Mouse (Mus musculus) lung, embryonic 14.5 days (tissue): ENCODE data around the gene Acsl3. TPM values are rescaled to one million over a fixed set of nuclear protein-coding genes. Genes with fewer than 3 reads are reported as not detected.
A peak's percentile ranks its signal among the peaks of the same experiment; 100 is the strongest.

Experiments used
- ATAC-seq: fragments of 200-750 bp; cut with Nextera tagmentation; 2 replicates; pipeline ENCODE4 v1.8.0; 2017; ENCODE audit warnings: mild to moderate bottlenecking, moderate TSS enrichment, moderate library complexity; ENCODE audit not compliant: insufficient read depth
- DNase-seq: peaks from one replicate; pipeline ENCODE4 v3.0.0-alpha.2; 2015
- H3K27ac ChIP-seq: fragments of 300-500 bp; sonication (generic); 2 replicates; pipeline ENCODE4 v1.5.1; 2014; ENCODE audit warnings: low read depth, mild to moderate bottlenecking, moderate library complexity
- H3K27me3 ChIP-seq: fragments of 300-500 bp; sonication (generic); 2 replicates; pipeline ENCODE4 v1.6.1; 2014; ENCODE audit warnings: low read length, control low read depth; ENCODE audit not compliant: insufficient read depth
- H3K36me3 ChIP-seq: fragments of 300-500 bp; sonication (generic); 2 replicates; pipeline ENCODE4 v1.6.1; 2014; ENCODE audit warnings: control low read depth; ENCODE audit not compliant: insufficient read depth
- H3K4me1 ChIP-seq: fragments of 300-500 bp; sonication (generic); 2 replicates; pipeline ENCODE4 v1.6.1; 2014; ENCODE audit warnings: antibody characterized with exemption, control low read depth; ENCODE audit not compliant: insufficient read depth
- H3K4me2 ChIP-seq: fragments of 300-500 bp; sonication (generic); 2 replicates; pipeline ENCODE4 v1.6.1; 2014; ENCODE audit warnings: mild to moderate bottlenecking
- H3K4me3 ChIP-seq: fragments of 300-500 bp; sonication (generic); 2 replicates; pipeline ENCODE4 v1.5.1; 2014; ENCODE audit warnings: low read depth, low read length
- H3K9ac ChIP-seq: fragments of 300-500 bp; sonication (generic); 2 replicates; pipeline ENCODE4 v1.6.1; 2014
- H3K9me3 ChIP-seq: fragments of 300-500 bp; sonication (generic); 2 replicates; pipeline ENCODE4 v1.6.1; 2016; ENCODE audit warnings: low read depth, low read length, control low read depth
- CTCF ChIP-seq: IDR thresholded peaks from 2 replicates; pipeline ENCODE4 v1.5.1; 2016; ENCODE audit warnings: antibody characterized with exemption, low read depth
- WGBS: fragments of 180-500 bp; shearing (Covaris S2); extraction: QIAGEN DNeasy Blood & Tissue Kit; methylation state at CpG from one replicate; pipeline ENCODE4 v1.1.7; 2014; 5-methylcytosine and 5-hydroxymethylcytosine counted together
- polyA plus RNA-seq: library from polyadenylated mRNA; unstranded; fragments of >200 nt; fragmentation: Nextera tagmentation; extraction: Ambion mirVana; gene quantifications from 2 replicates; pipeline ENCODE4 v1.2.1, GENCODE M21; 2014

The Acsl3 gene
- 54.8 and 61.2 TPM in 2 replicates for polyA plus RNA-seq

DNA sequence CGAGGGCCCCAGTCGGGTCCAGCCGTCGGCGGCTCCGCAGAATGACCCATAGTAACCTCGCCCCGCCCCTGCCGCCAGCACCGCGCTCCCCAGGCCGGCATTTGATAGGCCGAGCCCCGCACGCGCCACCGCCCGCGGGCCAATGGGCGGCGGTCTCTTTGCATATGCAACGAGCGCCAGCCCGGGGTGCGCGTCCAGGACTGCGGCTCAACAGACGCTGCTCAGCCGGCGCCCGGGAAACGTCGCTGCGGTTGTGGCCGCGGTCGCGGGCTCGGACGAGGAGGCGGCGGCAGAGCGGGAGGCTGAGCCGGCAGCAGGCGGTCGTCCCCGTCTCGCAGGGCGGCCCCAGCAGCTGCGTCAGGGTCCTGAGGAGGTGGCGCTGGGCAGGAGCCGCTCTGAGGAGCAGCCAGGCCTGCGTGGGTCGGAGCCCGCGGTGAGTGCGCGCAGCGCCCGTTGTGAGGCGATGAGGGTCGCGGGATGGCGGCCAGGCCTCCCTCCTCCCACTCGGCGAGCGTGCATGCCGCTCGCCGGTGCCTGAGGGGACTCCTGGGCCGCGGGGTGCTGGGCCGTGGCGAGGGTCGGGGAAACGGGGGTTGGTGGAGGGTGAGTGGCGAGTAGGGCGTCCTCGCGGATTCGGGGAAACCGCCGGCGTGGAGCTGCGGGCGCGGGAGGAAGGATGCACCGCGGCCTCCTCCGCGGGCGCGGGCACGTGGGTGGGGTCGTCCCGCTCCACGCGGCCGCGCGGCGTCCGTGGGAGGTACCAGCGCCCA lies at the start of gene Acsl3, which contains the start of gene Utp14b:
TSS of gene Acsl3 (plus strand) at position 155 of the 770 bp plus-strand sequence.
TSS of gene Utp14b (plus strand) at position 368 of the 770 bp plus-strand sequence.
- peak; percentile 98 for DNase-seq
- no peak for TF ChIP-seq CTCF
- under 1% methylated on average over 94 of the region's 104 CpGs for WGBS
- Histone ChIP-seq H3K9me3 (no peaks in the 10 kb centered on the region), H3K9ac (peak within 1 kb of the TSS; percentile 96), H3K4me1 (peaks cover 29% of the 10 kb centered on the region), H3K36me3 (no peaks in the 10 kb centered on the region), H3K4me3 (peak within 1 kb of the TSS; percentile 97), H3K4me2 (peak within 1 kb of the TSS; percentile 68), H3K27ac (peak within 1 kb of the TSS; percentile 96), H3K27me3 (no peaks in the 10 kb centered on the region)
- peak; percentile 100 for ATAC-seq

DNA sequence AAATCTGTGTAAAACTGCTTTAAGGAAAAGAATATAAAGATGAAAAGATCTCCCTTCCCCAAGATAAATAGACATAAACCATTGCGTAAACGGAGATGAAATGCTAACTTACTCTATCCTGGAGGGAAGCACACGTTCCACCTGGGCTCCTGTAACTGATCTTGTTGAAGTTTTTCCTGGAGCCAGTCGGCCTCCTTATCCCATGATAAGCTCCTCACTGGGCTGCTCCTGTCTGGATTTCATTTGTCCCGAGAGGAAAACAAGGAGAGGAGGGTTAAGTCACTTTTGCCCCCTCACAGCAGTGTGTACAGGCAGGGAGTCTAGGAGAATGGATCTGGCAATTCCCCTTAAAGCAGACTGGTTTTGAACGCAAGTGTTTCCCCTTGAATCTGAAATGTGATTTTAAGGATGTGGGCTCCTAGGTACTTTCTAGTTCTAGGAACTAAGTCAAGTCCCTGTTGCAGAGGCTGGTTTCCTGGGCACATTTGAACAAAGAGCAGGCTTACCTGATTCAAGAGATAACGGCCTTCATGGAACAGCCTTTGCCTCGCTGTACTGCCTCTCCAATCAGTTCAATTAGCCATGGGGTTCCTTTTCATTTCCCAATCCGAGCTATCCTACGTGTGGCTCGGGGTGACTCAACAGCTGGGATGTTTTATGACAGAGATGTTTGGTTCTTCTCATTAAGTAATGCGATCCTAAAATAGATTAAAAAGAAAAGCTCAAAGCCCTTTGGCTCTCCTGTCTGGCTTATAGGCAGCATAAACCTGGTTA lies 48.3 kb upstream of the Acsl3 start:
- no peaks in the 10 kb centered on the region for H3K9me3 ChIP-seq
- H3K9ac ChIP-seq, result no peak overlapping the region
- ATAC-seq, result no peak
- no peak overlapping the region for H3K4me2 ChIP-seq
- no peak for DNase-seq
- H3K27me3 ChIP-seq, result no peaks in the 10 kb centered on the region
- H3K4me3 ChIP-seq, result no peak overlapping the region
- TF ChIP-seq CTCF, result no peak
- H3K36me3 ChIP-seq, result no peaks in the 10 kb centered on the region
- WGBS, result 21% methylated on average over 12 of the region's 12 CpGs
- H3K27ac ChIP-seq, result peak overlapping the region; percentile 50; the same call in 1 of the 2 replicates
- no peaks in the 10 kb centered on the region for H3K4me1 ChIP-seq

DNA sequence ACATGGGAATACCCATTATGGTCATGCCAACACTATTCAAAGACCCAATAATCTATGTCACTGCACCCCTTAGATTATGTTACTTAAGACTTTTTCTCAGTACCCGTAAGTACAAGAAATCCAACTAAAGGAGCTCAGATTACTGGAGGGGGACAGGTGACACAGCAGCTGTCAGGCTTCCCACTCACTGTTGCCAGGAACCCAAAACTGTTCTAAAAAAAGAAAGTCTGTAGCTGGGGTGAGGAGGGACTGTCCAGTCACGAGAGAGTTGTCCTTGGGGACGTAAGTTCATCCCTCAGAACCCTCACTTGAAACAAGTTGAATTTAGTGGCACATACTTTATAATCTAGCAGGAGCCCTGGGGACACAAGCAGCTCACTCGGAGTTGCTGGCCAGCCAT lies 46.6 kb upstream of the Acsl3 start:
- no peak for ATAC-seq

DNA sequence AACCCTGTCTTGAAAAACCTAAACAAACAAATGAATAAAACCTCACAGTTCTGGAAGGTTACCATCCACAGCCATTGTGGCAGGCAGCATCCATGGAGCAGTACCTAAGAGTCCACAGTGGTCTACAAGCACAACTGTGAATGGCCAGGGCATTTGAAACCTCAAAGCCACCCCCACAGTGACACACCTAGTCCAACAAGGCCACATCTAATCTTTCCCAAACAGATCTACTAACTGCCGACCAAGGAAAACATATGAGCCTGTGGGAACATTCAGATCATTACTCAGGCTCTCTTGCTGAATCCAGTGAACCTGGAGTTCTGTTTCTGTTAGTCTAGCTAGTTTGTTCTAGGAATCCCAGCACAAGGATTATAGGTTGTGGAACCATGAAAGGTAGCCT lies 44.7 kb upstream of the Acsl3 start:
- Histone ChIP-seq H3K9me3 (no peaks in the 10 kb centered on the region), H3K27ac (no peak overlapping the region), H3K27me3 (no peaks in the 10 kb centered on the region), H3K36me3 (no peaks in the 10 kb centered on the region), H3K4me1 (no peaks in the 10 kb centered on the region), H3K9ac (no peak overlapping the region), H3K4me3 (no peak overlapping the region), H3K4me2 (no peak overlapping the region)
- no peak for DNase-seq
- TF ChIP-seq CTCF, result no peak
- 60% methylated on average over 1 of the region's 1 CpGs for WGBS
- no peak for ATAC-seq

More for the DNA sequence above, 46.6 kb upstream of the Acsl3 start:
- WGBS, result 36% methylated on average over 4 of the region's 4 CpGs
- Histone ChIP-seq H3K9ac (no peak overlapping the region), H3K27ac (no peak overlapping the region), H3K36me3 (no peaks in the 10 kb centered on the region), H3K4me1 (no peaks in the 10 kb centered on the region), H3K27me3 (no peaks in the 10 kb centered on the region), H3K9me3 (no peaks in the 10 kb centered on the region), H3K4me3 (no peak overlapping the region), H3K4me2 (no peak overlapping the region)
- DNase-seq, result no peak
- no peak for TF ChIP-seq CTCF

DNA sequence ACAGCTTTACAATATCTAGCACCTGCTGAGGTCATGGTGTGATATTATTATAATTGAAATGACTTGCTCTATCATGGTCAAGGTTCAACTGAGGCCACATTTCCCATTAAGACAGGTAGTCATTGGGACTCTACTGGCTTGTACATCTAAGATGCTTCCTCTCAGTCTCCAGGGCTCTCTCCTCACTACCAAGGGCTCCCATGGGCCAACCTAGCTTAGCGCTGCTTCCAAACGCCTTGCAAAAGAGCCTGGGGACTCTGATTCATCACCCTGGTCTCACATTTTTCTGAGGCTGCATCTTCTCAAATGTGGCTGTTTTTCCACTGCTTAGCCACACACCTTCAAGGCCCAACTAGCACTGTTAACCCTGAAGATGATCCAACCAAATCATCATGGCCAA lies 33.3 kb upstream of the Acsl3 start:
- DNase-seq (no peak), ATAC-seq (no peak)
- Histone ChIP-seq H3K4me2 (no peak overlapping the region), H3K9me3 (no peaks in the 10 kb centered on the region), H3K27ac (no peak overlapping the region), H3K27me3 (no peaks in the 10 kb centered on the region), H3K36me3 (no peaks in the 10 kb centered on the region), H3K9ac (no peak overlapping the region), H3K4me1 (no peaks in the 10 kb centered on the region), H3K4me3 (no peak overlapping the region)
- WGBS, result 91% methylated on average over 2 of the region's 2 CpGs
- no peak for TF ChIP-seq CTCF

DNA sequence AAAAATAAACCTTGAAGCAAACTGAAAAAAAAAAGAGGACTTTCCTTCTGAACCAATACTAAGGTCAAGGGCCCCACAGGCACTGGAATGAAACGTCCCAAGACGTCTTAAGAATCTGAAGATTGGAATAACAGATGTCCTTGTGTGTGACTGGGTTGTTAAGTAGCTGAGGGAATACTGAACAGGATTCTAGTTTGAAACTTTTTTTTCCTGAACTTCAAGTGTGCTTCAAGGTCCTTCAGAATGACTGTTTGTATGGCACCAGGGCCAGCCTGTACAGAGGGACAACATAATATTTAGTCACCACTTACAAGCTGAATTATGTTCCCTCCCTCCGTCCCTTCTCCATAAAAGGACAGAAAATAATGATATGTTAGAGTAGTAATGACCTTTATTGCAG lies 23.1 kb upstream of the Acsl3 start:
- 49% methylated on average over 3 of the region's 3 CpGs for WGBS

DNA sequence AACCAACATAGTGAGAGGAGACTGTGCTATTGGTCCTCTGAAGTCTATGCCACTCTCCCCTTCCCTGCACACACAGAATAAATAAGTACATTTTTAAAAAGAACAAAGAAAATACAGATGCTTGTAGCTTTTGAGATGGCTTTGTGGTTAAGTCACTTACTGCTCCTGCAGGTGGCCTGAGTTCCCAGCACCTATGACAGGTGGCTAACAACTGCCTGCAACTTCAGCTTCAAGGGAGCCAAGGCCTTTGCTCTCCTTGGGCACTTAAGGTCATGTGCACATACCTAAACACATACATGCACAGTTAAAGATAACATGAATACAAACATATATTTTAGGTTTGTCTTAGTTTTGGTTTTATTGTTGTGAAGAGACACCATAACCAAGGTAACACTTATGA lies 16.8 kb upstream of the Acsl3 start:
- no peak overlapping the region for H3K27ac ChIP-seq
- ATAC-seq, result no peak
- TF ChIP-seq CTCF, result no peak

More for the DNA sequence above, 23.1 kb upstream of the Acsl3 start:
- DNase-seq (peak; percentile 24), ATAC-seq (no peak)
- Histone ChIP-seq H3K36me3 (no peaks in the 10 kb centered on the region), H3K27me3 (no peaks in the 10 kb centered on the region), H3K27ac (no peak overlapping the region), H3K4me2 (no peak overlapping the region), H3K9me3 (no peaks in the 10 kb centered on the region), H3K9ac (no peak overlapping the region), H3K4me1 (no peaks in the 10 kb centered on the region), H3K4me3 (no peak overlapping the region)
- TF ChIP-seq CTCF, result no peak

More for the DNA sequence above, 16.8 kb upstream of the Acsl3 start:
- H3K4me2 ChIP-seq, result no peak overlapping the region
- no peaks in the 10 kb centered on the region for H3K36me3 ChIP-seq
- no peak for DNase-seq
- no peaks in the 10 kb centered on the region for H3K27me3 ChIP-seq
- no peak overlapping the region for H3K4me3 ChIP-seq
- H3K4me1 ChIP-seq, result no peaks in the 10 kb centered on the region
- H3K9me3 ChIP-seq, result no peaks in the 10 kb centered on the region
- no peak overlapping the region for H3K9ac ChIP-seq
